In genomic region chr5:138262001-138262400, GRCm38 (mm10) we compare ENCODE assay signal across 12 mouse cellular contexts. TPM values are rescaled to one million over a fixed set of nuclear protein-coding genes. Genes with fewer than 3 reads are reported as not detected.
A peak's percentile ranks its signal among the peaks of the same experiment; 100 is the strongest.
DNase-seq lines count a peak whose midpoint lies in the region; ATAC-seq and TF ChIP-seq lines count a peak whose summit lies in the region.
"Had no signal": no experiment of that assay in that cellular context is flagged by ENCODE, and none has a peak within 500 bp of the region (broad histone marks: within the 10 kb centered on the region; RNA-seq: fewer than 3 reads in every experiment).

No protein-coding gene starts in this region.

- no peak overlapping the region for H3K4me3 ChIP-seq in heart, adult 2 months
- H3K4me3 ChIP-seq in heart, embryonic 11.5 days (ENCODE audit: low read depth, low read length) = no peak overlapping the region
- H3K4me3 ChIP-seq in midbrain, embryonic 13.5 days (replicated peaks) = peak overlapping the region; percentile 77; the same call in 1 of the 2 replicates
- H3K4me3 ChIP-seq in midbrain, embryonic 16.5 days (ENCODE audit: low read depth, low read length) = no peak overlapping the region
- peak overlapping the region; percentile 90; the same call in 1 of the 2 replicates for H3K4me3 ChIP-seq in limb, embryonic 13.5 days
- 0 out of 2 replicates have a peak overlapping the region, but pooled peaks have one; percentile 91 for H3K4me3 ChIP-seq in neural tube, embryonic 15.5 days (replicated peaks)

- WGBS in heart, adult 2 months = 45% methylated on average over 4 of the region's 4 CpGs
- 69% methylated on average over 4 of the region's 4 CpGs for WGBS in heart, embryonic 11.5 days (ENCODE audit: insufficient replicate concordance)
- 90% methylated on average over 4 of the region's 4 CpGs for WGBS in midbrain, embryonic 13.5 days
- 87% methylated on average over 4 of the region's 4 CpGs for WGBS in midbrain, embryonic 16.5 days
- 71% methylated on average over 4 of the region's 4 CpGs for WGBS in limb, embryonic 13.5 days
- 82% methylated on average over 4 of the region's 4 CpGs for WGBS in neural tube, embryonic 15.5 days

- TF ChIP-seq EP300 in heart, adult 2 months (IDR thresholded peaks at IDR 0.05; ENCODE audit: insufficient read depth, low read depth, low read length) = no peak

- no peak overlapping the region for H3K27ac ChIP-seq in heart, adult 2 months
- H3K27ac ChIP-seq in heart, embryonic 11.5 days (ENCODE audit: low read depth, low read length) = no peak overlapping the region
- no peak overlapping the region for H3K27ac ChIP-seq in midbrain, embryonic 13.5 days
- H3K27ac ChIP-seq in midbrain, embryonic 16.5 days (ENCODE audit: low read length) = no peak overlapping the region
- no peak overlapping the region for H3K27ac ChIP-seq in limb, embryonic 13.5 days
- H3K27ac ChIP-seq in neural tube, embryonic 15.5 days (replicated peaks) = no peak overlapping the region

- TF ChIP-seq CTCF in heart, adult 2 months (IDR thresholded peaks at IDR 0.05) = no peak

- H3K36me3 ChIP-seq in heart, adult 2 months (ENCODE audit: control insufficient read depth, insufficient read depth, low read length) = no peaks in the 10 kb centered on the region
- peaks cover 12% of the 10 kb centered on the region for H3K36me3 ChIP-seq in heart, embryonic 11.5 days (ENCODE audit: control insufficient read depth, insufficient read depth, low read length)
- peaks cover 60% of the 10 kb centered on the region for H3K36me3 ChIP-seq in midbrain, embryonic 13.5 days
- peaks cover 16% of the 10 kb centered on the region; the same call in 1 of the 2 replicates for H3K36me3 ChIP-seq in midbrain, embryonic 16.5 days (ENCODE audit: control insufficient read depth, insufficient read depth, low read length)
- peaks cover 64% of the 10 kb centered on the region for H3K36me3 ChIP-seq in limb, embryonic 13.5 days
- peaks cover 53% of the 10 kb centered on the region for H3K36me3 ChIP-seq in neural tube, embryonic 15.5 days

- no peak for ATAC-seq in heart, embryonic 11.5 days (replicated peaks; ENCODE audit: insufficient number of reproducible peaks, low FRiP score, low TSS enrichment)
- ATAC-seq in midbrain, embryonic 13.5 days = no peak
- ATAC-seq in midbrain, embryonic 16.5 days = no peak
- no peak for ATAC-seq in limb, embryonic 13.5 days (ENCODE audit: low FRiP score, low read depth)
- ATAC-seq in neural tube, embryonic 15.5 days (ENCODE audit: low FRiP score) = no peak

- no peaks in the 10 kb centered on the region for H3K9me3 ChIP-seq in heart, embryonic 11.5 days (replicated peaks; ENCODE audit: control insufficient read depth, low read length)
- H3K9me3 ChIP-seq in midbrain, embryonic 13.5 days = no peaks in the 10 kb centered on the region
- H3K9me3 ChIP-seq in midbrain, embryonic 16.5 days (replicated peaks; ENCODE audit: control insufficient read depth, low read length, poor library complexity, severe bottlenecking) = no peaks in the 10 kb centered on the region
- no peaks in the 10 kb centered on the region for H3K9me3 ChIP-seq in limb, embryonic 13.5 days
- no peaks in the 10 kb centered on the region for H3K9me3 ChIP-seq in neural tube, embryonic 15.5 days (replicated peaks)

- H3K9ac ChIP-seq in heart, adult 2 months (ENCODE audit: low read depth, low read length) = no peak overlapping the region
- no peak overlapping the region for H3K9ac ChIP-seq in heart, embryonic 11.5 days (ENCODE audit: low read depth, low read length)
- H3K9ac ChIP-seq in midbrain, embryonic 13.5 days (replicated peaks) = 0 out of 2 replicates have a peak overlapping the region, but pooled peaks have one; percentile 95
- H3K9ac ChIP-seq in midbrain, embryonic 16.5 days (ENCODE audit: low read depth, low read length) = no peak overlapping the region
- H3K9ac ChIP-seq in limb, embryonic 13.5 days = 0 out of 2 replicates have a peak overlapping the region, but pooled peaks have one; percentile 98
- no peak overlapping the region for H3K9ac ChIP-seq in neural tube, embryonic 15.5 days (replicated peaks)

- H3K79me2 ChIP-seq in heart, adult 2 months (replicated peaks; ENCODE audit: control insufficient read depth, insufficient read depth, low read length) = no peaks in the 10 kb centered on the region

- intact Hi-C loops in heart, adult 2 months (cut with DNase I) = no loop called here
- intact Hi-C loops in left cerebral cortex, postnatal 10 days (cut with DNase I) = loop anchor here (5.0 kb wide), 1 partner anchor 180 kb away; the partner anchor contains the start of gene Zfp157

- H3K4me1 ChIP-seq in heart, adult 2 months (ENCODE audit: control insufficient read depth, insufficient read depth, low read length) = peaks cover 6% of the 10 kb centered on the region; the same call in 1 of the 2 replicates
- peaks cover 44% of the 10 kb centered on the region for H3K4me1 ChIP-seq in heart, embryonic 11.5 days (ENCODE audit: control insufficient read depth, insufficient read depth, low read length)
- peaks cover 29% of the 10 kb centered on the region for H3K4me1 ChIP-seq in midbrain, embryonic 13.5 days (replicated peaks)
- H3K4me1 ChIP-seq in midbrain, embryonic 16.5 days (ENCODE audit: control insufficient read depth, insufficient read depth, low read length) = peaks cover 19% of the 10 kb centered on the region
- H3K4me1 ChIP-seq in limb, embryonic 13.5 days = peaks cover 19% of the 10 kb centered on the region
- peaks cover 45% of the 10 kb centered on the region for H3K4me1 ChIP-seq in neural tube, embryonic 15.5 days

- DNase-seq in heart, adult 2 months = no peak
- DNase-seq in MN1 (ENCODE audit: low spot score) = no peak
- no peak for DNase-seq in left cerebral cortex, postnatal 10 days (ENCODE audit: extremely low spot score in 1 of 2, low spot score in 2 of 2)
- DNase-seq: kidney, postnatal 14 days; lung, postnatal 10 days had no signal

- no peak overlapping the region for H3K4me2 ChIP-seq in heart, embryonic 11.5 days
- H3K4me2 ChIP-seq in midbrain, embryonic 13.5 days (replicated peaks) = peak overlapping the region; percentile 99
- no peak overlapping the region for H3K4me2 ChIP-seq in midbrain, embryonic 16.5 days (ENCODE audit: low read length)
- peak overlapping the region; percentile 95 for H3K4me2 ChIP-seq in limb, embryonic 13.5 days (replicated peaks)
- H3K4me2 ChIP-seq in neural tube, embryonic 15.5 days = peak overlapping the region; percentile 91; the same call in 1 of the 2 replicates

- 0 out of 2 replicates have a peak, but pooled peaks have one; percentile 19 for TF ChIP-seq POLR2A in heart, adult 2 months (IDR thresholded peaks at IDR 0.05; ENCODE audit: insufficient read depth, low read depth, low read length)

- no peaks in the 10 kb centered on the region for H3K27me3 ChIP-seq in heart, adult 2 months (ENCODE audit: control insufficient read depth, insufficient read depth, low read length)
- H3K27me3 ChIP-seq in heart, embryonic 11.5 days (ENCODE audit: control insufficient read depth, insufficient read depth, low read length) = no peaks in the 10 kb centered on the region
- H3K27me3 ChIP-seq in midbrain, embryonic 13.5 days = no peaks in the 10 kb centered on the region
- H3K27me3 ChIP-seq in midbrain, embryonic 16.5 days (ENCODE audit: control insufficient read depth, insufficient read depth, low read depth, low read length) = no peaks in the 10 kb centered on the region
- H3K27me3 ChIP-seq in limb, embryonic 13.5 days = no peaks in the 10 kb centered on the region
- no peaks in the 10 kb centered on the region for H3K27me3 ChIP-seq in neural tube, embryonic 15.5 days (replicated peaks)
- H3K27me3 ChIP-seq: CH12.LX had no signal

RNA-seq across cellular contexts. Expression of gene BC037034, which starts 1.8 kb away (rescaled TPM):
- total RNA-seq in heart, adult 2 months (2021) = 1 to 10 TPM; 3.7 to 4.0 TPM
- 10.4 and 15.2 TPM in 2 replicates for polyA plus RNA-seq in heart, adult 2 months (2012; rRNA removed)
- 3.5 and 4.0 TPM in 2 replicates for polyA plus RNA-seq in heart, embryonic 11.5 days (2014; fragmentation: Nextera tagmentation; extraction: Ambion mirVana)
- 12.2 and 15.8 TPM in 2 replicates for polyA plus RNA-seq in midbrain, embryonic 13.5 days (2015; fragmentation: Nextera tagmentation; extraction: Ambion mirVana)
- 14.7 and 15.6 TPM in 2 replicates for polyA plus RNA-seq in midbrain, embryonic 16.5 days (2015; fragmentation: Nextera tagmentation; extraction: Ambion mirVana)
- 4.4 and 5.2 TPM in 2 replicates for polyA plus RNA-seq in limb, embryonic 13.5 days (2015; fragmentation: Nextera tagmentation; extraction: Ambion mirVana)
- 16.9 and 19.2 TPM in 2 replicates for polyA plus RNA-seq in neural tube, embryonic 15.5 days (2015; fragmentation: Nextera tagmentation; extraction: Ambion mirVana)
- total RNA-seq in left cerebral cortex, postnatal 10 days (2021) = 10 to 100 TPM; 74.6 to 75.5 TPM

RNA-seq across cellular contexts. Expression of gene Lamtor4, which starts 6.7 kb away (rescaled TPM):
- 10 to 100 TPM; 45.5 to 54.3 TPM for total RNA-seq in heart, adult 2 months (2021)
- 151 and 163 TPM in 2 replicates for polyA plus RNA-seq in heart, adult 2 months (2012; rRNA removed)
- polyA plus RNA-seq in heart, embryonic 11.5 days (2014; fragmentation: Nextera tagmentation; extraction: Ambion mirVana) = 71.8 and 74.4 TPM in 2 replicates
- 81.2 and 81.9 TPM in 2 replicates for polyA plus RNA-seq in midbrain, embryonic 13.5 days (2015; fragmentation: Nextera tagmentation; extraction: Ambion mirVana)
- polyA plus RNA-seq in midbrain, embryonic 16.5 days (2015; fragmentation: Nextera tagmentation; extraction: Ambion mirVana) = 95.4 and 101 TPM in 2 replicates
- polyA plus RNA-seq in limb, embryonic 13.5 days (2015; fragmentation: Nextera tagmentation; extraction: Ambion mirVana) = 63.5 and 64.7 TPM in 2 replicates
- polyA plus RNA-seq in neural tube, embryonic 15.5 days (2015; fragmentation: Nextera tagmentation; extraction: Ambion mirVana) = 113 and 121 TPM in 2 replicates
- 10 to 100 TPM; 65.3 to 70.0 TPM for total RNA-seq in left cerebral cortex, postnatal 10 days (2021)

RNA-seq across cellular contexts. Expression of gene Gal3st4, which starts 10.6 kb away (rescaled TPM):
- under 1 TPM; 0.23 to 0.30 TPM for total RNA-seq in heart, adult 2 months (2021)
- polyA plus RNA-seq in heart, adult 2 months (2012; rRNA removed) = 0.29 and 0.70 TPM in 2 replicates
- polyA plus RNA-seq in heart, embryonic 11.5 days (2014; fragmentation: Nextera tagmentation; extraction: Ambion mirVana) = 1.3 and 1.4 TPM in 2 replicates
- polyA plus RNA-seq in midbrain, embryonic 13.5 days (2015; fragmentation: Nextera tagmentation; extraction: Ambion mirVana) = 2.5 and 3.0 TPM in 2 replicates
- polyA plus RNA-seq in midbrain, embryonic 16.5 days (2015; fragmentation: Nextera tagmentation; extraction: Ambion mirVana) = 1.8 and 2.3 TPM in 2 replicates
- 3.3 and 4.5 TPM in 2 replicates for polyA plus RNA-seq in limb, embryonic 13.5 days (2015; fragmentation: Nextera tagmentation; extraction: Ambion mirVana)
- 3.2 and 3.6 TPM in 2 replicates for polyA plus RNA-seq in neural tube, embryonic 15.5 days (2015; fragmentation: Nextera tagmentation; extraction: Ambion mirVana)
- total RNA-seq in left cerebral cortex, postnatal 10 days (2021) = 1 to 10 TPM; 3.4 to 4.0 TPM

RNA-seq across cellular contexts. Expression of gene Gm43720, which starts 17.8 kb away (rescaled TPM):
- not detected for total RNA-seq in heart, adult 2 months (2021)
- not detected in 2 replicates for polyA plus RNA-seq in heart, adult 2 months (2012; rRNA removed)
- polyA plus RNA-seq in heart, embryonic 11.5 days (2014; fragmentation: Nextera tagmentation; extraction: Ambion mirVana) = 0.10 and 0.14 TPM in 2 replicates
- 0.10 and 0.19 TPM in 2 replicates for polyA plus RNA-seq in midbrain, embryonic 13.5 days (2015; fragmentation: Nextera tagmentation; extraction: Ambion mirVana)
- 0.09 and 0.27 TPM in 2 replicates for polyA plus RNA-seq in midbrain, embryonic 16.5 days (2015; fragmentation: Nextera tagmentation; extraction: Ambion mirVana)
- 0.13 and 0.29 TPM in 2 replicates for polyA plus RNA-seq in limb, embryonic 13.5 days (2015; fragmentation: Nextera tagmentation; extraction: Ambion mirVana)
- polyA plus RNA-seq in neural tube, embryonic 15.5 days (2015; fragmentation: Nextera tagmentation; extraction: Ambion mirVana) = 0.04 and 0.27 TPM in 2 replicates
- total RNA-seq in left cerebral cortex, postnatal 10 days (2021) = under 1 TPM in 1 of 2 experiments, not detected in 1; 0.11 TPM
- total RNA-seq: adrenal gland, adult 18-20 months; CH12.LX had no signal

RNA-seq across cellular contexts. Expression of gene Gpc2, which starts 17.8 kb away (rescaled TPM):
- under 1 TPM; 0.09 to 0.39 TPM for total RNA-seq in heart, adult 2 months (2021)
- polyA plus RNA-seq in heart, adult 2 months (2012; rRNA removed) = 1.8 and 1.9 TPM in 2 replicates
- 2.9 and 3.0 TPM in 2 replicates for polyA plus RNA-seq in heart, embryonic 11.5 days (2014; fragmentation: Nextera tagmentation; extraction: Ambion mirVana)
- polyA plus RNA-seq in midbrain, embryonic 13.5 days (2015; fragmentation: Nextera tagmentation; extraction: Ambion mirVana) = 236 and 248 TPM in 2 replicates
- polyA plus RNA-seq in midbrain, embryonic 16.5 days (2015; fragmentation: Nextera tagmentation; extraction: Ambion mirVana) = 179 and 220 TPM in 2 replicates
- polyA plus RNA-seq in limb, embryonic 13.5 days (2015; fragmentation: Nextera tagmentation; extraction: Ambion mirVana) = 52.9 and 55.6 TPM in 2 replicates
- polyA plus RNA-seq in neural tube, embryonic 15.5 days (2015; fragmentation: Nextera tagmentation; extraction: Ambion mirVana) = 101 and 134 TPM in 2 replicates
- total RNA-seq in left cerebral cortex, postnatal 10 days (2021) = 1 to 10 TPM; 3.8 to 4.1 TPM
- total RNA-seq: CH12.LX had no signal

Comparison
In these comparisons a context has a peak if more than half of its experiments do, and no peak if none do; other contexts are left out.
1. H3K4me3 ChIP-seq: peak in midbrain, embryonic 13.5 days (single experiment), limb, embryonic 13.5 days (single experiment) and neural tube, embryonic 15.5 days (single experiment); none in heart, adult 2 months (single experiment), heart, embryonic 11.5 days (single experiment) and midbrain, embryonic 16.5 days (single experiment).
2. H3K9ac ChIP-seq: peak in midbrain, embryonic 13.5 days (single experiment) and limb, embryonic 13.5 days (single experiment); none in heart, adult 2 months (single experiment), heart, embryonic 11.5 days (single experiment), midbrain, embryonic 16.5 days (single experiment) and neural tube, embryonic 15.5 days (single experiment).
3. H3K4me2 ChIP-seq: peak in midbrain, embryonic 13.5 days (single experiment), limb, embryonic 13.5 days (single experiment) and neural tube, embryonic 15.5 days (single experiment); none in heart, embryonic 11.5 days (single experiment) and midbrain, embryonic 16.5 days (single experiment).